Comparison of ENCODE assay signal across 14 mouse cellular contexts in the genomic region with DNA sequence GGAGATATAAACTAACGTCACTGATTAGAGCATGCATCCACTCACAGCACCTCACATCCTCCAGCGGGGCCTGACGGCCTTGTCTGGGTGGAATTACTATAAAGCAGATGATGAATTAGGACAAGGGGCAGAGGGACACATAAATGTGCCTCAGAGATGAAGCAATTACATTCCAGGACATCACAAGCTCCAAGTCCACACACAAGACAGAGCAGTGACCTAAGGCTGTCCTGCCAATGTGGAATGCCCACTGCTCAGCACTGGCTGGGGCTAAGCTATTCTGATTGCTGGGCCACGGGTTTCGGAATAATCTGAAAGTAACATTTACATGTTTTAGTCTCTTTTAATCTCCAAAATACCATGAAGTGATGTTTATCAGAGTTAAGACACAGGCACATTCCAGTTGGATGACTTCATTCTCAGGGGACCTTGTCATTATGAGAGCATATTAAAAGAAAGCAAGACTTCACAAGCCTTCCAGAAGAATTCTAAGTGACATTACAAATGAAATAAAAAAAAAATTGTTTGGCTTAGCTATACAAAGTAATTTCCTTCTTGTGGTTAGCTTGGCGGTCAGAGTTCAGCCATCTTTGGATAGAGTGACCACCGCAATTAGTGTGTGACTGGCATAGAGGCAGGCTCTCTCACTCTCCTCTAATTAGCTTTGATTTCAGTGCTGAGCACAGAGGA.
A peak's percentile ranks its signal among the peaks of the same experiment; 100 is the strongest.
DNase-seq lines count a peak whose midpoint lies in the region; ATAC-seq lines count a peak whose summit lies in the region.
"Had no signal": no experiment of that assay in that cellular context is flagged by ENCODE, and none has a peak within 500 bp of the region (broad histone marks: within the 10 kb centered on the region; RNA-seq: fewer than 3 reads in every experiment).

No protein-coding gene starts in this region.

- H3K4me1 ChIP-seq in neural tube, embryonic 13.5 days (replicated peaks), result peaks cover 50% of the 10 kb centered on the region

- H3K4me2 ChIP-seq in neural tube, embryonic 13.5 days, result no peak overlapping the region
- H3K4me2 ChIP-seq: limb, embryonic 13.5 days had no signal

- WGBS in neural tube, embryonic 13.5 days, result 64% methylated on average over 7 of the region's 7 CpGs

- H3K27me3 ChIP-seq in neural tube, embryonic 13.5 days, result no peaks in the 10 kb centered on the region
- H3K27me3 ChIP-seq: limb, embryonic 13.5 days had no signal

- no peak overlapping the region for H3K9ac ChIP-seq in neural tube, embryonic 13.5 days
- H3K9ac ChIP-seq: limb, embryonic 13.5 days had no signal

- intact Hi-C loops in left cerebral cortex, postnatal 10 days (cut with DNase I), result no loop called here

- DNase-seq in embryo, embryonic 10.5 days (ENCODE audit: low spot score), result peak; percentile 31
- DNase-seq in embryo, embryonic 10 days (ENCODE audit: low spot score), result no peak
- no peak for DNase-seq in neural tube, embryonic 10.5 days (ENCODE audit: extremely low spot score, low spot score)
- peak; percentile 40 to 63 for DNase-seq in kidney, postnatal 4 days
- DNase-seq in left cerebral cortex, postnatal 10 days (ENCODE audit: extremely low spot score in 1 of 2, low spot score in 2 of 2), result no peak
- no peak for DNase-seq in urinary bladder, postnatal 10 days (ENCODE audit: low spot score)
- DNase-seq: embryo, embryonic 11 days; gastrocnemius, postnatal 25 days; right cerebral cortex, postnatal 14 days had no signal

- H3K4me3 ChIP-seq in neural tube, embryonic 13.5 days, result no peak overlapping the region
- H3K4me3 ChIP-seq: limb, embryonic 13.5 days; midbrain, embryonic 10.5 days had no signal

- no peaks in the 10 kb centered on the region for H3K9me3 ChIP-seq in neural tube, embryonic 13.5 days
- H3K9me3 ChIP-seq: limb, embryonic 13.5 days; midbrain, embryonic 10.5 days had no signal

- 0 out of 2 replicates have a peak overlapping the region, but pooled peaks have one; percentile 18 for H3K27ac ChIP-seq in neural tube, embryonic 13.5 days (replicated peaks)
- H3K27ac ChIP-seq: limb, embryonic 13.5 days; midbrain, embryonic 10.5 days had no signal

- ATAC-seq in neural tube, embryonic 13.5 days (ENCODE audit: low read depth), result peak; percentile 16; the same call in 1 of the 2 replicates
- ATAC-seq in granulocyte monocyte progenitor cell, adult 5-6 weeks (replicated peaks; ENCODE audit: poor library complexity, severe bottlenecking), result no peak
- ATAC-seq: intestine, embryonic 16.5 days had no signal

- no peaks in the 10 kb centered on the region for H3K36me3 ChIP-seq in neural tube, embryonic 13.5 days
- H3K36me3 ChIP-seq: limb, embryonic 13.5 days; midbrain, embryonic 10.5 days had no signal

Comparison
In these comparisons a context has a peak if more than half of its experiments do, and no peak if none do; other contexts are left out.
1. DNase-seq: peak in embryo, embryonic 10.5 days (single experiment) and kidney, postnatal 4 days (2 of 2); none in embryo, embryonic 10 days (single experiment), neural tube, embryonic 10.5 days (single experiment), left cerebral cortex, postnatal 10 days (0 of 2) and urinary bladder, postnatal 10 days (single experiment).